Mouse (Mus musculus): ENCODE measurements around the gene Gm45844. TPM values are rescaled to one million over a fixed set of nuclear protein-coding genes. Genes with fewer than 3 reads are reported as not detected.

Gene Gm45844
- polyA plus RNA-seq, 1 experiment from 2014 or later = 6.7 TPM

Small RNAs within 50 kb of the gene (microRNA-seq; reads per million reads assigned to microRNA genes)
- gene Mir5620 = 1.2 reads per million

Other genes with a start within 250 kb of the Gm45844 start
- 21.1 and 22.9 TPM in 2 replicates for gene Zfp954, start 156.8 kb downstream of the Gm45844 start, polyA plus RNA-seq (2015; fragmentation: Nextera tagmentation; extraction: Ambion mirVana)
- gene Zfp773, start 141.5 kb downstream of the Gm45844 start, polyA plus RNA-seq (2015; fragmentation: Nextera tagmentation; extraction: Ambion mirVana) = 16.7 and 17.3 TPM in 2 replicates
- 3.5 and 3.9 TPM in 2 replicates for gene Zfp418, start 107.0 kb downstream of the Gm45844 start, polyA plus RNA-seq (2015; fragmentation: Nextera tagmentation; extraction: Ambion mirVana)
- gene Zfp772, start 68.3 kb downstream of the Gm45844 start, polyA plus RNA-seq (2015; fragmentation: Nextera tagmentation; extraction: Ambion mirVana) = 8.7 and 9.3 TPM in 2 replicates
- gene Vmn2r29, start 31.0 kb downstream of the Gm45844 start, polyA plus RNA-seq (2015; fragmentation: Nextera tagmentation; extraction: Ambion mirVana) = 1.1 TPM in 2 replicates
- gene Clcn4, start 22.6 kb upstream of the Gm45844 start, polyA plus RNA-seq (2015; fragmentation: Nextera tagmentation; extraction: Ambion mirVana) = 172 and 175 TPM in 2 replicates
- gene Vmn2r30, start 59.3 kb upstream of the Gm45844 start, polyA plus RNA-seq (2015; fragmentation: Nextera tagmentation; extraction: Ambion mirVana) = not detected in 2 replicates
- gene Gm45783, start 96.3 kb upstream of the Gm45844 start, polyA plus RNA-seq (2015; fragmentation: Nextera tagmentation; extraction: Ambion mirVana) = not detected in 2 replicates
- gene Vmn2r31, start 121.4 kb upstream of the Gm45844 start, polyA plus RNA-seq (2015; fragmentation: Nextera tagmentation; extraction: Ambion mirVana) = not detected in 2 replicates
- not detected in 2 replicates for gene Vmn2r32, start 201.7 kb upstream of the Gm45844 start, polyA plus RNA-seq (2015; fragmentation: Nextera tagmentation; extraction: Ambion mirVana)